Mouse (Mus musculus): Measurements from ENCODE around the gene Apon.

The Apon gene

GRCm38 (mm10) chr10:128297622-128298021 lies 43.7 kb downstream of the Apon start:
- TF ChIP-seq POU5F1 (IDR thresholded peaks at IDR 0.05; ENCODE audit: borderline replicate concordance, low read length), result no peak
- TF ChIP-seq NANOG (IDR thresholded peaks at IDR 0.05; ENCODE audit: borderline replicate concordance, low read length), result no peak
- no peak for TF ChIP-seq CTCF (conservative IDR thresholded peaks at IDR 0.05; ENCODE audit: low read length)

GRCm38 (mm10) chr10:128298243-128298642 lies 44.3 kb downstream of the Apon start:
- TF ChIP-seq CTCF (conservative IDR thresholded peaks at IDR 0.05; ENCODE audit: low read length) (no peak), NANOG (IDR thresholded peaks at IDR 0.05; ENCODE audit: borderline replicate concordance, low read length) (no peak), POU5F1 (IDR thresholded peaks at IDR 0.05; ENCODE audit: borderline replicate concordance, low read length) (no peak)
- peak overlapping the region; percentile 66 for H3K4me3 ChIP-seq (replicated peaks; ENCODE audit: low read length)

More at GRCm38 (mm10) chr10:128297622-128298021, 43.7 kb downstream of the Apon start:
- Histone ChIP-seq H3K36me3 (ENCODE audit: insufficient read depth, low read length) (peaks cover 5% of the 10 kb centered on the region), H3K9me3 (ENCODE audit: low read length) (no peaks in the 10 kb centered on the region), H3K4me1 (replicated peaks; ENCODE audit: low read depth, low read length) (peaks cover 54% of the 10 kb centered on the region), H3K27me3 (ENCODE audit: insufficient read depth, low read length) (no peaks in the 10 kb centered on the region), H3K4me3 (replicated peaks; ENCODE audit: low read length) (peak overlapping the region; percentile 66)

GRCm38 (mm10) chr10:128298702-128299171 lies 44.8 kb downstream of the Apon start, which contains the start of gene Il23a:
TSS of gene Il23a (minus strand) at chr10:128298752.
- Histone ChIP-seq H3K4me1 (replicated peaks; ENCODE audit: low read depth, low read length) (peaks cover 56% of the 10 kb centered on the region), H3K36me3 (ENCODE audit: insufficient read depth, low read length) (no peaks in the 10 kb centered on the region), H3K4me3 (replicated peaks; ENCODE audit: low read length) (peak within 1 kb of the TSS; percentile 66), H3K27me3 (ENCODE audit: insufficient read depth, low read length) (no peaks in the 10 kb centered on the region), H3K9me3 (ENCODE audit: low read length) (no peaks in the 10 kb centered on the region)
- TF ChIP-seq NANOG (IDR thresholded peaks at IDR 0.05; ENCODE audit: borderline replicate concordance, low read length) (no peak), POU5F1 (IDR thresholded peaks at IDR 0.05; ENCODE audit: borderline replicate concordance, low read length) (no peak), CTCF (conservative IDR thresholded peaks at IDR 0.05; ENCODE audit: low read length) (no peak)

More at GRCm38 (mm10) chr10:128298243-128298642, 44.3 kb downstream of the Apon start:
- H3K36me3 ChIP-seq (ENCODE audit: insufficient read depth, low read length), result no peaks in the 10 kb centered on the region
- H3K27me3 ChIP-seq (ENCODE audit: insufficient read depth, low read length), result no peaks in the 10 kb centered on the region
- H3K9me3 ChIP-seq (ENCODE audit: low read length), result no peaks in the 10 kb centered on the region
- peaks cover 54% of the 10 kb centered on the region for H3K4me1 ChIP-seq (replicated peaks; ENCODE audit: low read depth, low read length)

GRCm38 (mm10) chr10:128302357-128302756 lies 48.5 kb downstream of the Apon start:
- Histone ChIP-seq H3K9me3 (ENCODE audit: low read length) (no peaks in the 10 kb centered on the region), H3K27me3 (ENCODE audit: insufficient read depth, low read length) (no peaks in the 10 kb centered on the region), H3K4me3 (replicated peaks; ENCODE audit: low read length) (peak overlapping the region; percentile 91), H3K4me1 (replicated peaks; ENCODE audit: low read depth, low read length) (peaks cover 55% of the 10 kb centered on the region), H3K36me3 (ENCODE audit: insufficient read depth, low read length) (peaks cover 24% of the 10 kb centered on the region)
- TF ChIP-seq POU5F1 (IDR thresholded peaks at IDR 0.05; ENCODE audit: borderline replicate concordance, low read length) (no peak), CTCF (conservative IDR thresholded peaks at IDR 0.05; ENCODE audit: low read length) (no peak), NANOG (IDR thresholded peaks at IDR 0.05; ENCODE audit: borderline replicate concordance, low read length) (no peak)

- no peak for TF ChIP-seq NANOG (IDR thresholded peaks at IDR 0.05; ENCODE audit: borderline replicate concordance, low read length)
- no peak for TF ChIP-seq CTCF (conservative IDR thresholded peaks at IDR 0.05; ENCODE audit: low read length)
- Histone ChIP-seq H3K27me3 (ENCODE audit: insufficient read depth, low read length) (no peaks in the 10 kb centered on the region), H3K4me3 (replicated peaks; ENCODE audit: low read length) (peak overlapping the region; percentile 91), H3K4me1 (replicated peaks; ENCODE audit: low read depth, low read length) (peaks cover 51% of the 10 kb centered on the region), H3K36me3 (ENCODE audit: insufficient read depth, low read length) (peaks cover 25% of the 10 kb centered on the region), H3K9me3 (ENCODE audit: low read length) (no peaks in the 10 kb centered on the region)
These were observed 48.9 kb downstream of the Apon start for GRCm38 (mm10) chr10:128302785-128303125.

- Histone ChIP-seq H3K9me3 (ENCODE audit: low read length) (no peaks in the 10 kb centered on the region), H3K36me3 (ENCODE audit: insufficient read depth, low read length) (peaks cover 31% of the 10 kb centered on the region), H3K27me3 (ENCODE audit: insufficient read depth, low read length) (no peaks in the 10 kb centered on the region), H3K4me1 (replicated peaks; ENCODE audit: low read depth, low read length) (peaks cover 45% of the 10 kb centered on the region), H3K4me3 (replicated peaks; ENCODE audit: low read length) (peak within 1 kb of the TSS; percentile 91)
- TF ChIP-seq POU5F1 (IDR thresholded peaks at IDR 0.05; ENCODE audit: borderline replicate concordance, low read length), result no peak
- TF ChIP-seq CTCF (conservative IDR thresholded peaks at IDR 0.05; ENCODE audit: low read length), result no peak
- TF ChIP-seq NANOG (IDR thresholded peaks at IDR 0.05; ENCODE audit: borderline replicate concordance, low read length), result no peak
These were observed 49.5 kb downstream of the Apon start, which contains the start of gene Pan2 for GRCm38 (mm10) chr10:128303126-128304021. TSS of gene Pan2 (plus strand) at chr10:128303335.
